Mouse (Mus musculus) forebrain, embryonic 13.5 days (tissue): ENCODE results near the gene Fndc8. TPM values are rescaled to one million over a fixed set of nuclear protein-coding genes. Genes with fewer than 3 reads are reported as not detected.
A peak's percentile ranks its signal among the peaks of the same experiment; 100 is the strongest.

ENCODE experiments used
- ATAC-seq: fragments of 200-750 bp; cut with Nextera tagmentation; 2 replicates; pipeline ENCODE4 v1.8.0; 2017
- H3K27ac ChIP-seq: fragments of 300-500 bp; sonication (generic); 2 replicates; pipeline ENCODE4 v1.5.1; 2015; ENCODE audit warnings: inconsistent platforms, mild to moderate bottlenecking, moderate library complexity
- H3K27me3 ChIP-seq: fragments of 300-500 bp; sonication (generic); 2 replicates; pipeline ENCODE4 v1.6.1; 2015; ENCODE audit warnings: mild to moderate bottlenecking, inconsistent platforms
- H3K36me3 ChIP-seq: fragments of 300-500 bp; sonication (generic); 2 replicates; pipeline ENCODE4 v1.6.1; 2015; ENCODE audit warnings: mild to moderate bottlenecking, inconsistent platforms; ENCODE audit not compliant: poor library complexity, severe bottlenecking
- H3K4me1 ChIP-seq: fragments of 300-500 bp; sonication (generic); 2 replicates; pipeline ENCODE4 v1.6.1; 2015; ENCODE audit warnings: inconsistent platforms
- H3K4me2 ChIP-seq: fragments of 300-500 bp; sonication (generic); 2 replicates; pipeline ENCODE4 v1.6.1; 2015; ENCODE audit warnings: inconsistent platforms, mild to moderate bottlenecking, moderate library complexity
- H3K4me3 ChIP-seq: fragments of 300-500 bp; sonication (generic); 2 replicates; pipeline ENCODE4 v1.5.1; 2015; ENCODE audit warnings: mild to moderate bottlenecking, inconsistent platforms
- H3K9ac ChIP-seq: fragments of 300-500 bp; sonication (generic); 2 replicates; pipeline ENCODE4 v1.6.1; 2015; ENCODE audit warnings: mild to moderate bottlenecking, inconsistent platforms
- H3K9me3 ChIP-seq: fragments of 300-500 bp; sonication (generic); replicated peaks from 2 replicates; pipeline ENCODE4 v1.6.1; 2016; ENCODE audit warnings: inconsistent platforms
- WGBS: fragments of 180-500 bp; shearing (Covaris S2); methylation state at CpG from one replicate; pipeline ENCODE4 v1.1.7; 2015; 5-methylcytosine and 5-hydroxymethylcytosine counted together
- polyA plus RNA-seq: library from polyadenylated mRNA; unstranded; fragments of >200 nt; fragmentation: Nextera tagmentation; extraction: Ambion mirVana; gene quantifications from 2 replicates; pipeline ENCODE4 v1.2.1, GENCODE M21; 2015

The Fndc8 gene
- 0.22 and 0.42 TPM in 2 replicates for polyA plus RNA-seq

DNA sequence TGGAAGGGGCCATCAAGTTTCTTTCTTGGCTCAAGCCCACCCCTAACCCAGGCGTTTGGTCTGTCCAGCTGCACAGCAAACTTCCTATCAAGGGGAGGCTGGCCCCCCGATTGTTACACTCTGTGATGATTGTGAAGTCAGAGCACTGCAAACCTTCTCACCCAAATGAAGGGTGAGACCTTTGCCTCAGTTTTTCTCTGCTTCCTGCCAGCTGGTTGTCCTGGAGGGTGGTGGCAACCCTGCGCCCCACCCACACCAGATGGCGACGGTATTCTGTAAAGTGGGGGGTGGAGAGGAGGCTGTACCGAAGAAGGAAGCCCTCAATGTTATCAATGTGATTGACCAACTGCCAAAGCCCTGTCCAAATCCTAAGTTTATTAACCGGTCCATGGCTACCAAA, at the start of gene Fndc8:
Gene Fndc8 (plus strand): TSS at position 189 of the 400 bp plus-strand sequence.
- peaks cover under 1% of the 10 kb centered on the region; the same call in 1 of the 2 replicates for H3K36me3 ChIP-seq
- no peak within 1 kb of the TSS for H3K4me3 ChIP-seq
- no peak within 1 kb of the TSS for H3K4me2 ChIP-seq
- peaks cover 17% of the 10 kb centered on the region for H3K27me3 ChIP-seq
- no peak within 1 kb of the TSS for H3K9ac ChIP-seq
- H3K4me1 ChIP-seq = peaks cover 21% of the 10 kb centered on the region
- WGBS = 73% methylated on average over 7 of the region's 7 CpGs
- no peaks in the 10 kb centered on the region for H3K9me3 ChIP-seq
- no peak within 1 kb of the TSS for H3K27ac ChIP-seq
- no peak for ATAC-seq

- Histone ChIP-seq H3K4me2 (no peak overlapping the region), H3K9me3 (no peaks in the 10 kb centered on the region), H3K4me1 (peaks cover 32% of the 10 kb centered on the region), H3K27me3 (0 out of 2 replicates have a peak, but pooled peaks cover 2% of the 10 kb centered on the region), H3K9ac (peak overlapping the region; percentile 38; the same call in 1 of the 2 replicates), H3K36me3 (no peaks in the 10 kb centered on the region), H3K27ac (no peak overlapping the region), H3K4me3 (no peak overlapping the region)
- 71% methylated on average over 11 of the region's 11 CpGs for WGBS
- ATAC-seq = no peak
Observed at GRCm38 (mm10) chr11:82844771-82845414, 47.0 kb upstream of the Fndc8 start.

- H3K4me1 ChIP-seq = peaks cover 39% of the 10 kb centered on the region
- H3K4me3 ChIP-seq = peak overlapping the region; percentile 10; the same call in 1 of the 2 replicates
- no peaks in the 10 kb centered on the region for H3K9me3 ChIP-seq
- 26% methylated on average over 16 of the region's 16 CpGs for WGBS
- H3K27me3 ChIP-seq = 0 out of 2 replicates have a peak, but pooled peaks cover 2% of the 10 kb centered on the region
- no peak for ATAC-seq
- peak overlapping the region; percentile 38 for H3K9ac ChIP-seq
- H3K4me2 ChIP-seq = peak overlapping the region; percentile 38
- no peaks in the 10 kb centered on the region for H3K36me3 ChIP-seq
- H3K27ac ChIP-seq = no peak overlapping the region
Observed at GRCm38 (mm10) chr11:82845415-82846078, 46.4 kb upstream of the Fndc8 start.

DNA sequence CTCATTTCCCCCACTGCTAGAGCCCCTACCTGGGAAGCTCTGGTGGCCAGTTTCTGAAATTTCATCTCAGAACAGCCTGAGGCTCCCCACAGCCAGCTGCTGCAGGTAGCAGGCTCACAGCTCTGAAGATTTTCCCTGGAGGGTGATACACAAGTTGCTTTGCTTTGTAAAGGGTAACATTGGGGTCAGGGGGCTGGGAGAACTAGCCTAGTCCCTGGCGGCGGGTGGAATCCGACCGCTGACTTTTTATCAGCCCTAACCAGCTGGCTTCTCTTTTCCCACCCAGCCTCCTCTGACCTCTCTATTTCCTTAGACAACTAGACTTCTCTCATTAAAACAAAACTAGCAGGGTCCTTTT, 45.9 kb upstream of the Fndc8 start:
- no peak overlapping the region for H3K27ac ChIP-seq
- H3K4me2 ChIP-seq = peak overlapping the region; percentile 38
- no peak for ATAC-seq
- H3K36me3 ChIP-seq = no peaks in the 10 kb centered on the region
- 35% methylated on average over 4 of the region's 4 CpGs for WGBS
- peaks cover 44% of the 10 kb centered on the region for H3K4me1 ChIP-seq
- no peaks in the 10 kb centered on the region for H3K9me3 ChIP-seq
- H3K9ac ChIP-seq = peak overlapping the region; percentile 38
- peak overlapping the region; percentile 10; the same call in 1 of the 2 replicates for H3K4me3 ChIP-seq
- 0 out of 2 replicates have a peak, but pooled peaks cover 2% of the 10 kb centered on the region for H3K27me3 ChIP-seq

- Histone ChIP-seq H3K4me1 (peaks cover 49% of the 10 kb centered on the region), H3K4me2 (no peak overlapping the region), H3K9ac (no peak overlapping the region), H3K27me3 (0 out of 2 replicates have a peak, but pooled peaks cover 2% of the 10 kb centered on the region), H3K9me3 (no peaks in the 10 kb centered on the region), H3K36me3 (no peaks in the 10 kb centered on the region), H3K4me3 (no peak overlapping the region), H3K27ac (no peak overlapping the region)
- ATAC-seq = no peak
- 60% methylated on average over 3 of the region's 3 CpGs for WGBS
Observed at GRCm38 (mm10) chr11:82846938-82847337, 45.0 kb upstream of the Fndc8 start.

- H3K9ac ChIP-seq = no peak overlapping the region
- H3K27ac ChIP-seq = no peak overlapping the region
- no peak overlapping the region for H3K4me2 ChIP-seq
- 0 out of 2 replicates have a peak, but pooled peaks cover 2% of the 10 kb centered on the region for H3K27me3 ChIP-seq
- no peaks in the 10 kb centered on the region for H3K9me3 ChIP-seq
- no peak overlapping the region for H3K4me3 ChIP-seq
- WGBS = 9% methylated on average over 6 of the region's 6 CpGs
- no peak for ATAC-seq
- H3K4me1 ChIP-seq = peaks cover 49% of the 10 kb centered on the region
- H3K36me3 ChIP-seq = no peaks in the 10 kb centered on the region
Observed at GRCm38 (mm10) chr11:82847571-82848000, 44.3 kb upstream of the Fndc8 start.

DNA sequence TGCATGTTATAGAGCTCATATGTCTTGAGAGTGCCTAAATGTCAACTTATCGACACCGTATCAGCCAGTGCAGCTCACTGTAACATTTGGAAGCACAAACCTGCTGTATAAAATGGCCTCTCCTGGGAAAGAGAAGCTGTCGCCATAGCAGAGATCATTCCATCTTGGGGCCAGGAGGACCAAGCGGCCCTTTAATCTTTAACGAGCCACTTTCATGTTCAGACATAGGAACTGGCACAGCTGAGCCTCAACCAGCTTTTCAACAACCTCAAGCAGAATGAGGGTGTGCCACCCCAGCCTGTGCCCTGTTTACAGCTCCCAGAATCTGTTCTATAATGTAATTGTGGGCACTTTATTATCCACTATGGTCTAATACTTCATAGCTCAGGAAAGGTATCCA, 41.7 kb upstream of the Fndc8 start:
- 0 out of 2 replicates have a peak, but pooled peaks cover 2% of the 10 kb centered on the region for H3K27me3 ChIP-seq
- no peak overlapping the region for H3K9ac ChIP-seq
- peak overlapping the region; percentile 21; the same call in 1 of the 2 replicates for H3K27ac ChIP-seq
- no peak overlapping the region for H3K4me3 ChIP-seq
- no peaks in the 10 kb centered on the region for H3K9me3 ChIP-seq
- H3K4me2 ChIP-seq = no peak overlapping the region
- no peak for ATAC-seq
- H3K4me1 ChIP-seq = peaks cover 46% of the 10 kb centered on the region
- WGBS = 50% methylated on average over 5 of the region's 5 CpGs
- no peaks in the 10 kb centered on the region for H3K36me3 ChIP-seq

DNA sequence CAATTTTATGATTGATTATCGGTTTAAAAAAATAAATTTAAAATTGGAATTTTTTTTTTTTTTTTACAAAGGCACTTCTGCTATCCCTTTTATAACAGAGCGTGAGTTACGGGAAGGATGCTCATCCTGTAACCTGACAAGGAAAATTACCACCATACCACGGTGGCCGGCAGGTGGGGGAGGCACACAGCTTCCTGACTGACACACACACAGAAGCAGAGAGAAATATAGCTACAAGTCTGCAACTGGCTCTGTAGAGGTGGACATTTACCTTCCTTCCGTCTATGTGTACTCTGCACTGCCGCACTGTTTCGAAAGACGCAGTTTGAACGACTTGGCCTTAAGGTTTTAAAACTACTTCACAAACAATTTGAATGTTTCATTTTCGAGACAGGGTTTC, 39.8 kb upstream of the Fndc8 start:
- Histone ChIP-seq H3K27me3 (0 out of 2 replicates have a peak, but pooled peaks cover 2% of the 10 kb centered on the region), H3K27ac (no peak overlapping the region), H3K4me2 (no peak overlapping the region), H3K9me3 (no peaks in the 10 kb centered on the region), H3K4me3 (no peak overlapping the region), H3K4me1 (peaks cover 50% of the 10 kb centered on the region), H3K9ac (no peak overlapping the region), H3K36me3 (no peaks in the 10 kb centered on the region)
- 90% methylated on average over 11 of the region's 11 CpGs for WGBS
- ATAC-seq = no peak

DNA sequence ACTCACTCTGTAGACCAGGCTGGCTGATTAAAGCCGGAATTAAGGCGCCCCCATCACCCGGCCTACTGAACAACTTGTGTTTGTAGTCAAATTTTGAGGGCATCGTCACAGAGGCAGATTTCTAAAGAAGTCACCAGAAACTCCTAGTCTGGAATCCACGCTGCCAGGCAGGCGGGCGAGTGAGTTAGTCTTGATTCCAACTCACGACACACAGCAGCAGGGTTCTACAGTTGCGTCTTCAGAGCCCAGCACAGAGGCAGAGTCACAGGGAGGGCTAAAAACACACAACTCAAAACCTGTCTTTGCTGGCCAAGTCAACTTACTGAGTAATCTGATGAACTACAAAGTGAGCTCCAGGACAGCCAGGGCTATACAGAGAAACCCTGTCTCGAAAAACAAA, 39.4 kb upstream of the Fndc8 start:
- H3K27me3 ChIP-seq = 0 out of 2 replicates have a peak, but pooled peaks cover 2% of the 10 kb centered on the region
- no peaks in the 10 kb centered on the region for H3K9me3 ChIP-seq
- H3K4me2 ChIP-seq = no peak overlapping the region
- no peak overlapping the region for H3K27ac ChIP-seq
- no peak overlapping the region for H3K4me3 ChIP-seq
- peaks cover 45% of the 10 kb centered on the region for H3K4me1 ChIP-seq
- no peak overlapping the region for H3K9ac ChIP-seq
- no peak for ATAC-seq
- 86% methylated on average over 10 of the region's 10 CpGs for WGBS
- H3K36me3 ChIP-seq = no peaks in the 10 kb centered on the region

GRCm38 (mm10) chr11:82852958-82853357, 39.0 kb upstream of the Fndc8 start:
- H3K27ac ChIP-seq = no peak overlapping the region
- no peak overlapping the region for H3K4me3 ChIP-seq
- WGBS = 90% methylated on average over 7 of the region's 7 CpGs
- peaks cover 41% of the 10 kb centered on the region for H3K4me1 ChIP-seq
- no peaks in the 10 kb centered on the region for H3K36me3 ChIP-seq
- no peak overlapping the region for H3K9ac ChIP-seq
- no peak overlapping the region for H3K4me2 ChIP-seq
- no peaks in the 10 kb centered on the region for H3K9me3 ChIP-seq
- 0 out of 2 replicates have a peak, but pooled peaks cover 2% of the 10 kb centered on the region for H3K27me3 ChIP-seq
- ATAC-seq = no peak

- no peak overlapping the region for H3K4me3 ChIP-seq
- WGBS = 84% methylated on average over 6 of the region's 6 CpGs
- no peak for ATAC-seq
- H3K9me3 ChIP-seq = no peaks in the 10 kb centered on the region
- no peaks in the 10 kb centered on the region for H3K36me3 ChIP-seq
- no peaks in the 10 kb centered on the region for H3K27me3 ChIP-seq
- H3K9ac ChIP-seq = no peak overlapping the region
- no peak overlapping the region for H3K27ac ChIP-seq
- peaks cover 41% of the 10 kb centered on the region for H3K4me1 ChIP-seq
- H3K4me2 ChIP-seq = no peak overlapping the region
Observed at GRCm38 (mm10) chr11:82854111-82854510, 37.8 kb upstream of the Fndc8 start.

DNA sequence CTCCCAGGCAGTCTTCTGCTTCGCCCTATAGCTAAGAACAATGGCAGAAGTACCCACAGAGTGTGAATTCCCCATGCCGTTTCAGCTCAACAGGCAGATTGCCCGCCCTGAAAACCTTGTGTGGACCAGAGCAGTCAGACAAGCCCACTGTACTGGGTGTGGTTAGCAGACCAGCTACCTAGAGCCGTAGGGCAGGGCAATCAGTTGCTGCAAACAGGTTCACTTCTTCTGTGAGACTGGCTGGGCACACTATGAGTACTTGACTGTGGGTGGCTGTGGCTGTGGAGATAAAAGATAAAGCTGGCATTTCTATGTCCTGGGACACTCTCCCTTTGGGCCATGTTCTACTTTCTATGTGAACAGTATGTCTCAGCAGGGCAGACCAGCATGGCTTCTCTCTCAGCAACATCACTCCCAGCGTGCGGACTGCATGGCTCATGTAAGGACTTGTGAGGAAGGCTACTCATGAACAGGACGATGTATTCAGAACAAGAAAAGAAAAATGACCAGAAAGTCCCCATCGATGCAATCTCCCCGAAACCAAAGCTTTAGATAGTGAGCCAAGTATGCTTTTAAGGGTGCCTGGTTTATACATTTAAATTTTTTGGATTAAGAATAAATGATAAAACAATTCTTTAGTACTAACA, 36.5 kb upstream of the Fndc8 start:
- H3K9ac ChIP-seq = peak overlapping the region; percentile 46
- H3K36me3 ChIP-seq = no peaks in the 10 kb centered on the region
- H3K4me3 ChIP-seq = no peak overlapping the region
- H3K4me2 ChIP-seq = no peak overlapping the region
- WGBS = 67% methylated on average over 9 of the region's 9 CpGs
- H3K4me1 ChIP-seq = peaks cover 32% of the 10 kb centered on the region
- peak overlapping the region; percentile 76 for H3K27ac ChIP-seq
- no peaks in the 10 kb centered on the region for H3K27me3 ChIP-seq
- no peaks in the 10 kb centered on the region for H3K9me3 ChIP-seq
- ATAC-seq = no peak
